Comparison of ENCODE assay signal across 8 mouse cellular contexts in the genomic region with DNA sequence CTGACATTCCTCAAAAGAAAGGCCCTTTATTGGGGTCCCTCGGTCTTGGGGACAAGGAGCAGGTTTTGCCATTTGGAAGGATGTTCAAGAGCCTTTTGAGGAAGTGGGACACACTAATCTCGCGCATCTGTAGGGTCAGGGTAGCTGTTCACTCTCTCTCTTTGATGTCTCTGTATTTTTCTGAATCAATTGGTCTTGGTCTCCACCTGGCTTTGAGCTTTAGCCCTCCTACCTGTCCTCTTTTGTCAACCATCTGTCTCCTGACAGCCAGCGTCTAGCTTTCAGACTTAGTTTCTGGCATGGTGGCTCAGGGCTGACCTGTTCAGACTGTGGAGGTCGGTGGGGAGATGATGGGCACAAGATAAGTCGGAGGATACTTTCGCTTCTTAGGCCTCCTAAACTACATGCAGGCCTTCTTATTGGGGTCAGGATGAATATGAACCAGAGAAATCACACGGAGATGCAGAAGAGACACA. TPM values are rescaled to one million over a fixed set of nuclear protein-coding genes. Genes with fewer than 3 reads are reported as not detected.
DNase-seq lines count a peak whose midpoint lies in the region; ATAC-seq lines count a peak whose summit lies in the region.

No protein-coding gene starts in this region.

- DNase-seq in heart, postnatal 10 days: no peak
- peak; percentile 38 for DNase-seq in MN1 (ENCODE audit: low spot score)
- DNase-seq in hindbrain, embryonic 10.5 days (ENCODE audit: low spot score): no peak
- no peak for DNase-seq in adrenal gland, postnatal 36 days
- no peak for DNase-seq in kidney, adult 11 months
- no peak for DNase-seq in cerebellum, adult 11 months

- peak overlapping the region; percentile 94 for H3K4me2 ChIP-seq in heart, embryonic 13.5 days
- H3K4me2 ChIP-seq in midbrain, embryonic 12.5 days (replicated peaks): peak overlapping the region; percentile 77

- H3K27ac ChIP-seq in heart, embryonic 13.5 days (replicated peaks): no peak overlapping the region
- H3K27ac ChIP-seq in hindbrain, embryonic 10.5 days: peak overlapping the region; percentile 91; the same call in 1 of the 2 replicates
- H3K27ac ChIP-seq in midbrain, embryonic 12.5 days (replicated peaks): peak overlapping the region; percentile 86; the same call in 1 of the 2 replicates

- no peaks in the 10 kb centered on the region for H3K9me3 ChIP-seq in heart, embryonic 13.5 days
- no peaks in the 10 kb centered on the region for H3K9me3 ChIP-seq in hindbrain, embryonic 10.5 days
- no peaks in the 10 kb centered on the region for H3K9me3 ChIP-seq in midbrain, embryonic 12.5 days

- H3K4me3 ChIP-seq in heart, embryonic 13.5 days: peak overlapping the region; percentile 75
- peak overlapping the region; percentile 85 for H3K4me3 ChIP-seq in hindbrain, embryonic 10.5 days
- H3K4me3 ChIP-seq in midbrain, embryonic 12.5 days: peak overlapping the region; percentile 82

- WGBS in heart, embryonic 13.5 days: 15% methylated on average over 8 of the region's 8 CpGs
- 16% methylated on average over 8 of the region's 8 CpGs for WGBS in hindbrain, embryonic 10.5 days
- 14% methylated on average over 8 of the region's 8 CpGs for WGBS in midbrain, embryonic 12.5 days

- H3K9ac ChIP-seq in heart, embryonic 13.5 days: peak overlapping the region; percentile 74
- H3K9ac ChIP-seq in midbrain, embryonic 12.5 days (replicated peaks): peak overlapping the region; percentile 48

- intact Hi-C loops in heart, postnatal 10 days (cut with DNase I): no loop called here

- ATAC-seq in heart, embryonic 13.5 days (ENCODE audit: extremely low read depth, insufficient number of reproducible peaks, low FRiP score, low TSS enrichment): no peak
- ATAC-seq in midbrain, embryonic 12.5 days (ENCODE audit: low FRiP score, low read depth): no peak

- peaks cover 41% of the 10 kb centered on the region for H3K4me1 ChIP-seq in heart, embryonic 13.5 days
- H3K4me1 ChIP-seq in hindbrain, embryonic 10.5 days (replicated peaks): peaks cover 44% of the 10 kb centered on the region
- H3K4me1 ChIP-seq in midbrain, embryonic 12.5 days: peaks cover 40% of the 10 kb centered on the region

- H3K36me3 ChIP-seq in heart, embryonic 13.5 days: peaks cover 2% of the 10 kb centered on the region; the same call in 1 of the 2 replicates
- H3K36me3 ChIP-seq in hindbrain, embryonic 10.5 days: peaks cover 13% of the 10 kb centered on the region
- peaks cover 5% of the 10 kb centered on the region; the same call in 1 of the 2 replicates for H3K36me3 ChIP-seq in midbrain, embryonic 12.5 days

- H3K27me3 ChIP-seq in heart, embryonic 13.5 days (replicated peaks): peaks cover 9% of the 10 kb centered on the region; the same call in 1 of the 2 replicates
- H3K27me3 ChIP-seq in hindbrain, embryonic 10.5 days (ENCODE audit: insufficient read depth, poor library complexity, severe bottlenecking): peaks cover 42% of the 10 kb centered on the region
- peaks cover 11% of the 10 kb centered on the region for H3K27me3 ChIP-seq in midbrain, embryonic 12.5 days

RNA-seq across cellular contexts. Expression of gene Sema6c, which starts 0.7 kb away (rescaled TPM):
- polyA plus RNA-seq in heart, embryonic 13.5 days (2015; fragmentation: Nextera tagmentation; extraction: Ambion mirVana): 2.9 and 3.0 TPM in 2 replicates
- total RNA-seq in heart, postnatal 10 days (2021): 10 to 100 TPM in 1 of 2 experiments, 1 to 10 TPM in 1; 7.9 to 10.2 TPM
- 9.9 and 24.3 TPM in 2 replicates for polyA plus RNA-seq in hindbrain, embryonic 10.5 days (2016; fragmentation: Nextera tagmentation; extraction: Ambion mirVana)
- 45.1 and 56.8 TPM in 2 replicates for polyA plus RNA-seq in midbrain, embryonic 12.5 days (2016; fragmentation: Nextera tagmentation; extraction: Ambion mirVana)
- 1 to 10 TPM; 2.3 to 3.7 TPM for total RNA-seq in adrenal gland, postnatal 36 days (2021)

RNA-seq across cellular contexts. Expression of gene Tnfaip8l2, which starts 17.4 kb away (rescaled TPM):
- polyA plus RNA-seq in heart, embryonic 13.5 days (2015; fragmentation: Nextera tagmentation; extraction: Ambion mirVana): 2.1 and 2.8 TPM in 2 replicates
- 1 to 10 TPM; 1.7 to 1.8 TPM for total RNA-seq in heart, postnatal 10 days (2021)
- polyA plus RNA-seq in hindbrain, embryonic 10.5 days (2016; fragmentation: Nextera tagmentation; extraction: Ambion mirVana): 2.1 and 2.9 TPM in 2 replicates
- 2.5 and 3.3 TPM in 2 replicates for polyA plus RNA-seq in midbrain, embryonic 12.5 days (2016; fragmentation: Nextera tagmentation; extraction: Ambion mirVana)
- 1 to 10 TPM; 1.8 to 2.1 TPM for total RNA-seq in adrenal gland, postnatal 36 days (2021)

RNA-seq across cellular contexts. Expression of gene Lysmd1, which starts 25.7 kb away (rescaled TPM):
- 8.8 and 9.8 TPM in 2 replicates for polyA plus RNA-seq in heart, embryonic 13.5 days (2015; fragmentation: Nextera tagmentation; extraction: Ambion mirVana)
- total RNA-seq in heart, postnatal 10 days (2021): 1 to 10 TPM; 8.0 to 8.6 TPM
- 13.4 and 17.2 TPM in 2 replicates for polyA plus RNA-seq in hindbrain, embryonic 10.5 days (2016; fragmentation: Nextera tagmentation; extraction: Ambion mirVana)
- polyA plus RNA-seq in midbrain, embryonic 12.5 days (2016; fragmentation: Nextera tagmentation; extraction: Ambion mirVana): 22.5 and 24.4 TPM in 2 replicates
- 1 to 10 TPM; 8.3 to 9.7 TPM for total RNA-seq in adrenal gland, postnatal 36 days (2021)

RNA-seq across cellular contexts. Expression of gene Scnm1, which starts 25.7 kb away (rescaled TPM):
- 51.7 and 54.2 TPM in 2 replicates for polyA plus RNA-seq in heart, embryonic 13.5 days (2015; fragmentation: Nextera tagmentation; extraction: Ambion mirVana)
- total RNA-seq in heart, postnatal 10 days (2021): 10 to 100 TPM; 28.9 to 34.9 TPM
- polyA plus RNA-seq in hindbrain, embryonic 10.5 days (2016; fragmentation: Nextera tagmentation; extraction: Ambion mirVana): 79.2 and 94.1 TPM in 2 replicates
- 86.7 and 94.8 TPM in 2 replicates for polyA plus RNA-seq in midbrain, embryonic 12.5 days (2016; fragmentation: Nextera tagmentation; extraction: Ambion mirVana)
- total RNA-seq in adrenal gland, postnatal 36 days (2021): 10 to 100 TPM; 33.8 to 35.4 TPM

RNA-seq across cellular contexts. Expression of gene Tmod4, which starts 35.3 kb away (rescaled TPM):
- 0.82 and 1.4 TPM in 2 replicates for polyA plus RNA-seq in heart, embryonic 13.5 days (2015; fragmentation: Nextera tagmentation; extraction: Ambion mirVana)
- total RNA-seq in heart, postnatal 10 days (2021): 1 to 10 TPM; 9.6 to 9.9 TPM
- polyA plus RNA-seq in hindbrain, embryonic 10.5 days (2016; fragmentation: Nextera tagmentation; extraction: Ambion mirVana): 0.95 and 1.3 TPM in 2 replicates
- 0.84 and 0.89 TPM in 2 replicates for polyA plus RNA-seq in midbrain, embryonic 12.5 days (2016; fragmentation: Nextera tagmentation; extraction: Ambion mirVana)
- total RNA-seq in adrenal gland, postnatal 36 days (2021): 1 to 10 TPM in 1 of 2 experiments, under 1 TPM in 1; 0.66 to 1.4 TPM
